Comparison of ENCODE assay signal across 29 mouse cellular contexts in the genomic region with DNA sequence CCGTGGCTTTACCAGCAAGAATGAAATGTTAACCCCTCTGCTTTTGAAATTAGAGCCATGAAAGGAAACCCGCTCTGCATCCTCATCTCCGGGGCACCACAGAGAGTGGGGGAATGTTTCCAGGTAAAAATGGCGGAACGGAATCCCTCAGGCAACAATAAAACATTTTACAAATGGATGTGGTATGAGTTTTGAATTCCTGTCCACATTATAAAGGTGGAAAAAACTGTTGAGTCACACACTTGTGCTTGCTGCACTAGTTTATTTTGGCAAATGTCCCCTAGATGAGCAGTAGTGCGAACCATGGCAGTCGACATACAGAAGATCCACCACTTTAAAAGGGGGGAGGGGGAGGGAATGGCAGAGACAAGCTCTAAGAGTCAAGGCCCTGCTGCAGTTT.
"Had no signal": no experiment of that assay in that cellular context is flagged by ENCODE, and none has a peak within 500 bp of the region (broad histone marks: within the 10 kb centered on the region; RNA-seq: fewer than 3 reads in every experiment).

No protein-coding gene starts in this region.

- H3K27ac ChIP-seq: limb, embryonic 12.5 days; limb, embryonic 13.5 days; limb, embryonic 15.5 days; liver, embryonic 12.5 days; liver, embryonic 13.5 days; liver, embryonic 14.5 days; liver, embryonic 15.5 days; lung, embryonic 15.5 days; macrophage; midbrain, embryonic 10.5 days; midbrain, embryonic 12.5 days; midbrain, embryonic 13.5 days; midbrain, embryonic 15.5 days; neural tube, embryonic 12.5 days; neural tube, embryonic 13.5 days had no signal

- H3K36me3 ChIP-seq: limb, embryonic 12.5 days; limb, embryonic 13.5 days; limb, embryonic 15.5 days; liver, embryonic 12.5 days; liver, embryonic 13.5 days; liver, embryonic 15.5 days; lung, embryonic 15.5 days; midbrain, embryonic 10.5 days; midbrain, embryonic 12.5 days; midbrain, embryonic 13.5 days; midbrain, embryonic 15.5 days; neural tube, embryonic 12.5 days; neural tube, embryonic 13.5 days had no signal

- DNase-seq: left cerebral cortex, postnatal 4 days; liver; liver, embryonic 13.5 days; liver, postnatal 0 days; lung, adult 18-20 months; lung, adult 2 months; lung, embryonic 14.5 days; lung, postnatal 14 days; lung, postnatal 36 days; lung, postnatal 4 days; midbrain, embryonic 14.5 days had no signal

- H3K27me3 ChIP-seq: limb, embryonic 12.5 days; limb, embryonic 13.5 days; limb, embryonic 15.5 days; liver, embryonic 12.5 days; liver, embryonic 13.5 days; liver, embryonic 15.5 days; lung, embryonic 15.5 days; megakaryocyte, embryonic 14.5 days; midbrain, embryonic 12.5 days; midbrain, embryonic 13.5 days; midbrain, embryonic 15.5 days; neural tube, embryonic 12.5 days; neural tube, embryonic 13.5 days had no signal

- H3K4me1 ChIP-seq: limb, embryonic 12.5 days; limb, embryonic 13.5 days; limb, embryonic 15.5 days; liver, embryonic 12.5 days; liver, embryonic 13.5 days; liver, embryonic 15.5 days; lung, embryonic 15.5 days; megakaryocyte, embryonic 14.5 days; midbrain, embryonic 10.5 days; midbrain, embryonic 12.5 days; midbrain, embryonic 13.5 days; midbrain, embryonic 15.5 days; neural tube, embryonic 12.5 days; neural tube, embryonic 13.5 days had no signal

- H3K4me3 ChIP-seq: limb, embryonic 12.5 days; limb, embryonic 13.5 days; limb, embryonic 15.5 days; liver, embryonic 12.5 days; liver, embryonic 13.5 days; liver, embryonic 15.5 days; lung, embryonic 15.5 days; megakaryocyte, embryonic 14.5 days; midbrain, embryonic 10.5 days; midbrain, embryonic 12.5 days; midbrain, embryonic 13.5 days; midbrain, embryonic 15.5 days; myocyte; neural tube, embryonic 12.5 days; neural tube, embryonic 13.5 days had no signal

- H3K9me3 ChIP-seq: limb, embryonic 12.5 days; limb, embryonic 13.5 days; limb, embryonic 15.5 days; liver, embryonic 12.5 days; liver, embryonic 13.5 days; liver, embryonic 15.5 days; lung, embryonic 15.5 days; megakaryocyte, embryonic 14.5 days; midbrain, embryonic 10.5 days; midbrain, embryonic 12.5 days; midbrain, embryonic 13.5 days; midbrain, embryonic 15.5 days; neural tube, embryonic 12.5 days; neural tube, embryonic 13.5 days had no signal

- ATAC-seq: liver, embryonic 12.5 days; liver, postnatal 0 days; lung, postnatal 0 days; midbrain, embryonic 13.5 days; midbrain, embryonic 15.5 days; midbrain, embryonic 16.5 days had no signal
